Mouse (Mus musculus): ENCODE measurements around the gene Arf6.
A peak's percentile ranks its signal among the peaks of the same experiment; 100 is the strongest.
"Not testable (repeated sequence)": the region's sequence is repeated elsewhere in the genome, so short reads cannot be mapped to it uniquely, and the experiment has no call there.

The Arf6 gene

GRCm38 (mm10) chr12:69373850-69374766 is 2.2 kb downstream of the Arf6 start:
- no peak for DNase-seq (ENCODE audit: inconsistent ontology term)

DNA sequence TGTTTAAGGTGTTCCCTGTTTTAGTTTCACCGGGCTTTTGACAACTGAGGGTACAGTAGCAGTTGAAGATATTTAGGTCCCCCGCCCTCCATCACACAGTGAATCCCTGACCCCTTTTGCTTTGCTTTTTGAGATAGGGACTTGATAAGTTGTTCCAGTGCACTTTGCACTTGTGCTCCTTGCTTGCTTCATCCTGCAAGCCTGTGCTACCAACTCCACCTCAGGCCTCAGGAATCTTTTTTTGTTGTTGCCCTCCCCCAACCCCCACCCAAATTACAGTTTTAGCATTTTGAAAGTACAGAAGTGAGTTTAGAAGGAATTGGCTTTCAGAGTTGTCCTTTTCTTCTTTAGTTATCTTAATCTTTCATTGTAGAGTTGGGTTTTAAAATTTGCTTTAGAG is 4.2 kb downstream of the Arf6 start:
- no peak for DNase-seq (ENCODE audit: inconsistent ontology term)

GRCm38 (mm10) chr12:69377188-69377587 is 5.2 kb downstream of the Arf6 start:
- no peak for DNase-seq (ENCODE audit: inconsistent ontology term)

DNA sequence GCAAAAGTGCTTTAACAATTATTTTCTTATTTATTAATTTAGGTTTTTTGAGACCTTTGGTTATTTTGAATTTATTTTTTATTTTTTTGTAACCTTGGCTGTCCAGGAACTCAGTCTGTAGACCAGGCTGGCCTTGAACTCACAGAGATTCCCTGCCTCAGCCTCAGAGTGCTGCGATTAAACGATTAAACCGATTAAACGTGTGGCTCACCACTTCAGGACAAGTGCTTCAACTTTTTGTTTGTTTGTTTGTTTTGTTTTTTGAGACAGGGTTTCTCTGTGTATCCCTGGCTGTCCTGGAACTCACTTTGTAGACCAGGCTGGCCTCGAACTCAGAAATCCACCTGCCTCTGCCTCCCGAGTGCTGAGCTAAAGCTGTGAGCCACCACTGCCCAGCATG is 5.7 kb downstream of the Arf6 start:
- DNase-seq (ENCODE audit: inconsistent ontology term), result not testable (repeated sequence)

GRCm38 (mm10) chr12:69378558-69379454 is 6.9 kb downstream of the Arf6 start:
- no peak for DNase-seq (ENCODE audit: inconsistent ontology term)

DNA sequence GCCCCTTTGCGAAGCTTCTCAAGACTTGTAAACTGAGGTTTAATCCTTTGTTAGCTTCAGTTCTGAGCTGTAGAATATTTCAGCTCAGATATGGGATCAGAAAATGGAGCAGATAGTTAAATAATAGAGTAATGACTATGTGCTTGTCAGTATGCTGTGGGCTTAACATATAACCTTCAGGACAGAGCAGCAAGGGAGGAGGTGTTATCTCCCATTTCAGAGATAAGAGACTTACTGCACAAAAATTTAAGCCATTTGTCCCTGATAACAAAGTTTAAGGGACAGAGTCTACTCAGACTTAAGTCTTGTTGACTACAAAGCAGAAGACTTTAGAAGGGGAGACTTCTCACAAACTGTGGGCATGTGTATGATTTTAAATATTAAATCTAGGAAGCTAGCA is 10.9 kb downstream of the Arf6 start:
- no peak for DNase-seq (ENCODE audit: inconsistent ontology term)

- no peak for DNase-seq (ENCODE audit: inconsistent ontology term)
Observed at GRCm38 (mm10) chr12:69384606-69385005, 12.7 kb downstream of the Arf6 start.

- peak; percentile 80 for DNase-seq (ENCODE audit: inconsistent ontology term)
Observed at GRCm38 (mm10) chr12:69385542-69386280, 13.8 kb downstream of the Arf6 start.

GRCm38 (mm10) chr12:69386281-69386732 is 14.4 kb downstream of the Arf6 start:
- DNase-seq (ENCODE audit: inconsistent ontology term), result not testable (repeated sequence)

GRCm38 (mm10) chr12:69388321-69388869 is 16.4 kb downstream of the Arf6 start:
- DNase-seq (ENCODE audit: inconsistent ontology term), result peak; percentile 52

DNA sequence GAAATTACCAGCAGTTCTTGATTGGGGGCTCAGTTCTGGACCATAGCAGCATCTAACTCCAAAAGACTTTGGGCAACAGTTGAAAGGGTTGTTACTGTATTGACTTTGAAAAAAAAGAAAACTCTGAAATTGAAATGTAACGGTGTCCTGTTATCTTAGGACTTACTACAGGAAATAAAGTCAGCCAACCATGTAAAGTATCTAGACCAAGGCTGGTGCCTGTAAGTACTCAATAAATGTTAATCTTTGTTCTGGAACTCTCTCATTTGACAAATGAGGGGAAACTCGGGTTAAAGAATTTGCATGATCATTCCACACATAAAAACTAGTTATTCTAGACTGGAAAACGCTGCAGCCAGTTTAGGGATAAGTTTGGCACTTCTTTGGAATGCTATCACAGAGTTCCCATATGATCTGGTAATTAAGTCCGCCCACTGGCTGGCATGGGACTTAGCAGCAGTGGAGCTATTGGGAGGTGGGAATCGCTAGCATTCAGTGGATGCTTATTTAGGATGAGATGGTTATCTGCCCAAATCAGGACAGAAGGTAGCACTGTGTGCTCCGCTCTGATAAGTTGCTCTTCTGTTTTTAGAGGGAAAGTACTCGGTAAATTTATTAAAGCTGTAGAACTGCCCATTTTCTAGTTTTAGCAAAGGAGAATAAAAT is 17.5 kb downstream of the Arf6 start:
- peak; percentile 54 for DNase-seq (ENCODE audit: inconsistent ontology term)

DNA sequence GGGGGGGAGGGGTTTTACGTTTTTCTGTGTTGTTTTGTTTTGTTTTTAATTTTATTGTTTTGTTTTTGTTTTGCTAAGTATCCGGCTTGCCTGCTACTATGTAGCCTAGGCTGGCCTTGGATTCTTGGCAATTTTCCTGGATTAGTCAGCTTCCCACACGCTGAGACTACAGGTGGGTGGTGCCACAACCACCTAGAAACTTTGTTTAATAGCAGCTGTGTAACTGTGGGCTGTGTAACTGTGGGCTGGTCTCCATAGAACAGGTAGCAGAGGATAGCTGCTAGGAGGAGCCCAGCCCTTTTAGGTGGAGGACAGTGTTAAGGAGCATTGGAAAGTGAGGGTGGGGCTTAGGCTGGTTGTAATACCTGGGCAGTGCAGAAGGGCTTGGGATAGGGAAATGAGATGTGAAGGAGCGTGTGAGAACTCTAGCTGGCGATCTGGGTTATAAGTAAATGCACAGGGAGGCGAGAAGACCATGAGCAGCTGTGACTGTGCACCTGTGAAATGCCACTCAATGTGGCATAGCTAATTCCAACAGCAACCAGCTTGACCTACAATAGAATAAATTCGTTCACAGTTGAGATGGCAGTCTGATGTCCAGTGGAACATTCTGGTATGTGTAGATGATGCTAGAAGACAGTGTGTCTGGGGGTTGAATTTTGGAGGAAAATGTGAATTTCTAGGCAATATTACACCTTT is 18.2 kb downstream of the Arf6 start:
- DNase-seq (ENCODE audit: inconsistent ontology term), result no peak

DNA sequence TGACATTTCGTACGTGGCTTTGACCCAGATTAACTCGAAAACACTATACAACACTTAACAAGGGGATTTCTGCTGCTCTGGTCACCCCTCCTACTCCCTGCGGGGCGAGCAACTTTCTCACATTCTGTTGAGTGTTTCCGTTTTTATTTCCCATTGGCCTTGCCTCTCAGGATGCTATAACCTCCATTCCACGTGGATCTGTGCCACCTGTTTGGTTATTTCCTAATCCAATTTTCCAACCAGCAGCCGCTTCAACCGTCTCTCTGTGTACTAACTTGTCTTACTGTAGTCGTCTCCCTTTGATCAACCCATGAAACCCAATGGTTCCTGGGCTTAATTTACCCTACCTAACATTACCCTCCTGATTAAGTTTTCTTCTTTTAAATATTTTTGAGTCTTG is 21.1 kb downstream of the Arf6 start:
- DNase-seq (ENCODE audit: inconsistent ontology term), result no peak

GRCm38 (mm10) chr12:69394456-69394855 is 22.5 kb downstream of the Arf6 start:
- no peak for DNase-seq (ENCODE audit: inconsistent ontology term)

- DNase-seq (ENCODE audit: inconsistent ontology term), result no peak
Observed at GRCm38 (mm10) chr12:69400367-69400766, 28.4 kb downstream of the Arf6 start.

DNA sequence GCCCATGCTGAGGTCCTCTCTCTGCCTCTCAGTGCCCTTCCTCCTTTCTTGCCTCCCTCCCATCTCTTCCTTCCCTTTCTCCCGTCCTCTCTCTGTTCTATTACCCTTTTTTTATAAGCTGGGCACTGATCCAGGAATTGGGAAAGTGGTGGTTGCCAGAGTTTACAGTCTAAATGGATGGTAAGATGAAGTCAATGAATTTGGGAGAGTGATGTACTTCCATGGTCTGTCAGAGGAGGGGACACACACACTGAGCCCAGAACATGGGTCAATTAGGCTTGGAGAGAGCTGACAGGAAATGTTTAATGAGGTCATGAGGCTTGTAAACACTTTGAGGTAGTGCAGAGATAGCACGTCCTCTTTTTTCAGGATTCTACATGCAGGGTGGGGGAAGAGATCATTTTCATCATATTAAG is 28.9 kb downstream of the Arf6 start:
- DNase-seq (ENCODE audit: inconsistent ontology term), result no peak

DNA sequence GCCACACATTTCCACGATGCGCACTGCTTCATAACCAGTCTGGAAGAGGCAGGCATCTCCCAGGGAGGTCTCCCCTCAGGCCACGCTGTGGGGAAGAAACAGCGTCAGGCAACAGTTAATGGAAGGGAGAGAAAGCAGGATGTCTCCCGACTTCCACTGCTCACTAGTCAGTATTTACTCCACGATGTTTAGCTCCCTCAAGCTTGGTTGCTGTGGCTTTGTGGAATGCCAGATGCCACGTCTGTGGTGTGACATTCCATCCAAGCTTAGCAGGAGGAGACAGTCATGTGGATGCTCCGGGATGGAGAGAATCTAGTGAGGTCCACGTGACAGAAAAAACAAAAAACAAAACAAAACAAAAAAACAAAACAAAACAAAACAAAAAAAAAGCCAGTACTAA is 30.1 kb downstream of the Arf6 start:
- peak; percentile 72 for DNase-seq (ENCODE audit: inconsistent ontology term)

- DNase-seq (ENCODE audit: inconsistent ontology term), result no peak
Observed at GRCm38 (mm10) chr12:69402594-69403167, 30.7 kb downstream of the Arf6 start.

DNA sequence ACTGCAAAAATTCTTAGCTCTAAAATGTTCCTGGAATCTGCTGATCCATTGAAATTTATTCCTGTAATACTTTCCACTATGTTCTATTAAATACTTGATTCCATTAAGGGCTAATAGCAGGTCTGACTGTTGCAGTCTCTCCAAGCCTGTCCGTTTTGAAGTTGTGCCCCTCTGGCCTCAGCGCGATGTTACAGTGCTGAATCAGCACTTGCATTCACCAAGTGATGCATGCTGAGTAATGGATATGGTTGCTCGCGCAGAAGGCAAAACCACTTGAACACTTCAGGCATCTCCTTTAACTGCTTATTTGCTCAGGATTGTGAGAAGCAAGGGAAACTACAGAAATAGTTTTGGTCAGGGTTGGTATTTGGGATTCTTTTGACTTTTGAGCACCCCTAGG is 38.8 kb downstream of the Arf6 start:
- no peak for DNase-seq (ENCODE audit: inconsistent ontology term)

DNA sequence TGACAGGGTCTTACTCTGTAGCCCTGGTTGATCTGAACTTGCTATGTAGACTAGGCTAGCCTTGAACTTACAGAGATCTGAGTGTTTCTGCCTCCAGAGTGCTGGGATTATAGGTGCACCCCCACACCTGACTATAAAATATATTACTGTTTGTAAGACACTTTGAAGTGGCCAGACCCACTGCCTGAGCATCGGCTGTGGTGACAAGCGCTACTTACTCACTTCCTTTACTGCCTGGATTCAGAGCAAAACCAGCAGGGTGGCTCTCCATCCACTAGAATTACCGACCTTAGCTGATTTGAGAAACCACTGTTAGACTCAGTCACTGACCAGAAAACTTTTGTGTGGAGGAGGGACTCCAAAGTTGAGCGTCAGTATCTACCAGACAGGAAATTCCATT is 40.0 kb downstream of the Arf6 start:
- DNase-seq (ENCODE audit: inconsistent ontology term), result no peak

All from Muller cell, postnatal 12 days (primary cell).